Mouse (Mus musculus) neural tube, embryonic 14.5 days (tissue): ENCODE measurements around the gene Serpinb9c. TPM values are rescaled to one million over a fixed set of nuclear protein-coding genes. Genes with fewer than 3 reads are reported as not detected.
"Not testable (repeated sequence)": the region's sequence is repeated elsewhere in the genome, so short reads cannot be mapped to it uniquely, and the experiment has no call there.

ENCODE experiments used
- ATAC-seq: fragments of 200-750 bp; cut with Nextera tagmentation; 2 replicates; pipeline ENCODE4 v1.8.0; 2017; ENCODE audit warnings: low read depth, mild to moderate bottlenecking, moderate TSS enrichment, moderate library complexity
- H3K27ac ChIP-seq: fragments of 300-500 bp; sonication (generic); 2 replicates; pipeline ENCODE4 v1.5.1; 2014; ENCODE audit warnings: low read depth, mild to moderate bottlenecking, control low read depth, low read length, moderate library complexity, mixed read lengths
- H3K27me3 ChIP-seq: fragments of 300-500 bp; sonication (generic); 2 replicates; pipeline ENCODE4 v1.6.1; 2014; ENCODE audit warnings: low read length; ENCODE audit not compliant: control insufficient read depth, insufficient read depth
- H3K36me3 ChIP-seq: fragments of 300-500 bp; sonication (generic); 2 replicates; pipeline ENCODE4 v1.6.1; 2014; ENCODE audit warnings: low read length, mixed read lengths; ENCODE audit not compliant: control insufficient read depth, insufficient read depth
- H3K4me1 ChIP-seq: fragments of 300-500 bp; sonication (generic); 2 replicates; pipeline ENCODE4 v1.6.1; 2014; ENCODE audit warnings: low read length; ENCODE audit not compliant: control insufficient read depth, insufficient read depth
- H3K4me2 ChIP-seq: fragments of 300-500 bp; sonication (generic); 2 replicates; pipeline ENCODE4 v1.6.1; 2014; ENCODE audit warnings: mild to moderate bottlenecking, low read depth, low read length, control low read depth
- H3K4me3 ChIP-seq: fragments of 300-500 bp; sonication (generic); 2 replicates; pipeline ENCODE4 v1.5.1; 2014; ENCODE audit warnings: low read depth, low read length, control low read depth, mixed read lengths
- H3K9ac ChIP-seq: fragments of 300-500 bp; sonication (generic); replicated peaks from 2 replicates; pipeline ENCODE4 v1.6.1; 2014; ENCODE audit warnings: low read depth, mild to moderate bottlenecking, control low read depth, low read length, mixed read lengths
- H3K9me3 ChIP-seq: fragments of 300-500 bp; sonication (generic); 2 replicates; pipeline ENCODE4 v1.6.1; 2016; ENCODE audit warnings: low read length; ENCODE audit not compliant: control insufficient read depth
- WGBS: fragments of 180-500 bp; shearing (Covaris S2); extraction: QIAGEN DNeasy Blood & Tissue Kit; methylation state at CpG from one replicate; pipeline ENCODE4 v1.1.7; 2014; 5-methylcytosine and 5-hydroxymethylcytosine counted together
- polyA plus RNA-seq: library from polyadenylated mRNA; unstranded; fragments of >200 nt; fragmentation: Nextera tagmentation; extraction: Ambion mirVana; gene quantifications from 2 replicates; pipeline ENCODE4 v1.2.1, GENCODE M21; 2014

The Serpinb9c gene
- polyA plus RNA-seq: not detected in 2 replicates

- H3K4me3 ChIP-seq: no peak within 1 kb of the TSS
- H3K36me3 ChIP-seq: no peaks in the 10 kb centered on the region
- H3K4me2 ChIP-seq: no peak within 1 kb of the TSS
- H3K9me3 ChIP-seq: peaks cover 3% of the 10 kb centered on the region
- H3K4me1 ChIP-seq: no peaks in the 10 kb centered on the region
- H3K9ac ChIP-seq: no peak within 1 kb of the TSS
- WGBS: 77% methylated on average over 4 of the region's 4 CpGs
- no peak for ATAC-seq
- H3K27ac ChIP-seq: no peak within 1 kb of the TSS
- H3K27me3 ChIP-seq: no peaks in the 10 kb centered on the region
These were observed at the start of gene Serpinb9c for GRCm38 (mm10) chr13:33159642-33160041. TSS of gene Serpinb9c (minus strand) at chr13:33159742.

GRCm38 (mm10) chr13:33199740-33200139 lies 40.2 kb upstream of the Serpinb9c start:
- Histone ChIP-seq H3K4me2 (no peak overlapping the region), H3K9me3 (no peaks in the 10 kb centered on the region), H3K4me1 (no peaks in the 10 kb centered on the region), H3K4me3 (no peak overlapping the region), H3K36me3 (no peaks in the 10 kb centered on the region), H3K27me3 (no peaks in the 10 kb centered on the region), H3K9ac (no peak overlapping the region), H3K27ac (no peak overlapping the region)
- WGBS: 55% methylated on average over 2 of the region's 2 CpGs
- no peak for ATAC-seq

GRCm38 (mm10) chr13:33192659-33193058 lies 33.1 kb upstream of the Serpinb9c start, which contains the start of gene Serpinb9d:
TSS of gene Serpinb9d (plus strand) at chr13:33192959.
- no peaks in the 10 kb centered on the region for H3K27me3 ChIP-seq
- no peaks in the 10 kb centered on the region for H3K36me3 ChIP-seq
- no peak within 1 kb of the TSS for H3K27ac ChIP-seq
- no peak within 1 kb of the TSS for H3K4me3 ChIP-seq
- no peak within 1 kb of the TSS for H3K4me2 ChIP-seq
- no peak for ATAC-seq
- no peaks in the 10 kb centered on the region for H3K4me1 ChIP-seq
- no peak within 1 kb of the TSS for H3K9ac ChIP-seq
- no peaks in the 10 kb centered on the region for H3K9me3 ChIP-seq
- WGBS: 86% methylated on average over 5 of the region's 5 CpGs

GRCm38 (mm10) chr13:33190486-33190885 lies 30.9 kb upstream of the Serpinb9c start:
- H3K27me3 ChIP-seq, H3K4me1 ChIP-seq, H3K36me3 ChIP-seq, H3K9ac ChIP-seq, H3K4me2 ChIP-seq, H3K9me3 ChIP-seq, ATAC-seq, H3K4me3 ChIP-seq, H3K27ac ChIP-seq: not testable (repeated sequence)
- WGBS: 82% methylated on average over 1 of the region's 1 CpGs

- ATAC-seq: no peak
These were observed 18.1 kb downstream of the Serpinb9c start for GRCm38 (mm10) chr13:33141435-33141834.

GRCm38 (mm10) chr13:33137717-33138116 lies 21.8 kb downstream of the Serpinb9c start:
- WGBS: 91% methylated on average over 2 of the region's 2 CpGs
- no peaks in the 10 kb centered on the region for H3K4me1 ChIP-seq

More at GRCm38 (mm10) chr13:33141435-33141834, 18.1 kb downstream of the Serpinb9c start:
- H3K27ac ChIP-seq: no peak overlapping the region
- no peaks in the 10 kb centered on the region for H3K4me1 ChIP-seq
- no peak overlapping the region for H3K4me3 ChIP-seq
- H3K27me3 ChIP-seq: no peaks in the 10 kb centered on the region
- 82% methylated on average over 3 of the region's 3 CpGs for WGBS
- no peak overlapping the region for H3K9ac ChIP-seq
- H3K36me3 ChIP-seq: no peaks in the 10 kb centered on the region
- no peak overlapping the region for H3K4me2 ChIP-seq
- no peaks in the 10 kb centered on the region for H3K9me3 ChIP-seq

GRCm38 (mm10) chr13:33113054-33113453 lies 46.5 kb downstream of the Serpinb9c start:
- ATAC-seq: no peak
- no peak overlapping the region for H3K4me2 ChIP-seq
- no peaks in the 10 kb centered on the region for H3K27me3 ChIP-seq
- no peak overlapping the region for H3K27ac ChIP-seq
- H3K4me1 ChIP-seq: no peaks in the 10 kb centered on the region
- no peaks in the 10 kb centered on the region for H3K9me3 ChIP-seq
- no peaks in the 10 kb centered on the region for H3K36me3 ChIP-seq
- 78% methylated on average over 3 of the region's 3 CpGs for WGBS
- H3K9ac ChIP-seq: no peak overlapping the region
- H3K4me3 ChIP-seq: no peak overlapping the region

More at GRCm38 (mm10) chr13:33137717-33138116, 21.8 kb downstream of the Serpinb9c start:
- H3K36me3 ChIP-seq: no peaks in the 10 kb centered on the region
- H3K9me3 ChIP-seq: no peaks in the 10 kb centered on the region
- no peak overlapping the region for H3K9ac ChIP-seq
- no peaks in the 10 kb centered on the region for H3K27me3 ChIP-seq
- H3K4me2 ChIP-seq: no peak overlapping the region
- no peak overlapping the region for H3K27ac ChIP-seq
- ATAC-seq: no peak
- no peak overlapping the region for H3K4me3 ChIP-seq

GRCm38 (mm10) chr13:33105626-33106025 lies 53.9 kb downstream of the Serpinb9c start:
- Histone ChIP-seq H3K4me3 (no peak overlapping the region), H3K9me3 (no peaks in the 10 kb centered on the region), H3K9ac (no peak overlapping the region), H3K36me3 (no peaks in the 10 kb centered on the region), H3K27ac (no peak overlapping the region), H3K4me2 (no peak overlapping the region), H3K4me1 (no peaks in the 10 kb centered on the region), H3K27me3 (no peaks in the 10 kb centered on the region)
- no peak for ATAC-seq
